Mouse (Mus musculus) A20 (cell line): ENCODE results near the gene Syt9.

Experiments
- DNase-seq: peaks from one replicate; pipeline ENCODE4 v3.0.0-alpha.2; 2011; ENCODE audit warnings: low read depth, low spot score

The Syt9 gene

DNA sequence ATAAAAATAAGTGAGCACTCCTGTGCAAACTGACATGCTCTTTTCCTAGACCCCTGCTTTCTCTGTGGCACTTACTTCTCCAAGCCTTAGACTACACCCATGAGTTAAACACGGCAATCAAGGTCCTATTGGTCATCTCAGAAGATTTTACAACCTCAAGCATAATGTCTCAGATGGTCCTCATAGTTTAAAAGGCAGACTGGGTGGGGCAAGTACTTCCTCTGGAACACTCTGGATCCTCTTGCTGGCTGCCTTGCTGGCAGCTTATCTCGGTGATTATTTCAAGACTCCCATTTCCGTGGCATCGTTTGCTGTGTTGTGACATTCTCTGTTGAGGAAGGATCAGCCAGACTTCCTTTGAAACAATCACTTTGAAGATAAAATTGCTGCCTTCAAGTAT, 169.5 kb downstream of the Syt9 start:
- DNase-seq = no peak

- DNase-seq = no peak
These were observed 174.5 kb downstream of the Syt9 start for GRCm38 (mm10) chr7:107545011-107545410.

- DNase-seq = no peak
These were observed 177.3 kb downstream of the Syt9 start for GRCm38 (mm10) chr7:107547872-107548271.

DNA sequence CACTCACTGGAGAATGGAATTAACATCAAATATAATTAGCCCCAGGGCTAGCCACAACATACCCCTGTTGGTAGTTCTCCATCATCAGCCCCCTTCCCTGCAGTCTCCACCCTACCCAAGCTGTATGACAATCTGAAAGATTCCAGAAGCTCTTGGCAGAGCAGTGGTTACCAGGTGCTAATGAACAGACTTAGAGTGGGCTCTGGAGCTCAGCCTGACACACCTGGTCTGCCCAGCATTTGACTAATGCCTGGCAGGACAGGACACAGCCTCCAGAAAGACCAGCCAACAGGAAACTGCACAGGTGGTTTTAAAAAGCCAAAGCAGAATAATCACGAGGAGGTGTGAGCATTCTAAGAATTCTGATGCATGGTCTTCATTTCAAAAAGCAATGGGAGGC, 182.9 kb downstream of the Syt9 start:
- no peak for DNase-seq

DNA sequence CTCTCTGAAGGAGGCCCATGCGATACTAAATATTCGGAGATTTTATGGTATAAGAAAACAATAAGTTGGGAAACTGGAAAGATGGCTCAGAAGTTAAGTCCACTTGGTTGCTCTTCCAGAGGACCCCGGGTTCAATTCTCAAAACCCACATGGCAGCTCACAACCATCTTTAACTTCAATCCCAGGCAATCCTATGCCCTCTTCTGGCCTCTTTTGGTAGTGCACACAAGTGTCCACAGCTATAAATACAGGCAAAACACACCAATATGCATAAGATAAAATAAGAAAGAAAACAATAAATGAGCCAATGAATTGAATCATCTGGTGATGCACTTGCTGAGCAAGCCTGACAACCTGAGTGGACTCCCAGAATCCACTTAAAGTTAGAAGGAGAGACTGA, 185.4 kb downstream of the Syt9 start:
- DNase-seq = peak; percentile 48

DNA sequence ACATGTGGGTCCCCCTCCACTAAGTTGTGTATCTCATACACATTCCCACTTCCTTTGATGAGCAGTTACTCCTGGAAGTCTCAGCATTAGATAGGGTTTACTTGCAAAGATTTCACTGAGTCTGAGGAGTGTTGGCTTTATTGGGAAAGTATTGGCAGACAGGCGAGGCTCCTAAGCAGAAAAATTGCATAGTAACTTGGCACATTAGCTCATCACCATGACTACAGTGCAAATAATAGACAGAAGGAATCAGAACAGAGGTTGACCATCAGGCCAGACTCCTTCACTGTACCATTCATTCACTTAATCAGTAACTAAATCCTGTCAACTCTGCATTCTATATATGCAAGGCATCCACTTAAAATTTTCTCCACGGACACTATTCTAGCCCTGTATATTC, 190.1 kb downstream of the Syt9 start:
- DNase-seq = no peak

GRCm38 (mm10) chr7:107561584-107561983, 191.1 kb downstream of the Syt9 start:
- DNase-seq = no peak

DNA sequence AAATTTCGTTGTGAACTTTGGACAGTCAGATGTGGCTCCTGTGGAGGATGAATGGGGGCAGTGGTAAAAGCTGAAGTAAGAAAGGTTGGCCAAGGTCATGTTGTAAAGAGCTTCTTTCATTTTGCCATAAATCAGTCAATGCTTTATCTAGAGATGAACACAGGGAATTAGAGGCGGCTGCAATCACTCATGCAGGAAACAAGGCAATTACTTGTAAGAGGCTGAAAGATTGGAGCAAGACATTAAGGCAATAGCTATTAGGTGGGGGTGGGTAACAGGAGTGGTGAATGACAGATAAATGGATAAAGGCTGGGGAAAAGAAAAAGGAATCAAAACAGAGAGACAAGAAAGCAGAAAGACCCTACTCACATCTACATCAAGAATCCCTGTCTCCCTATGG, 193.2 kb downstream of the Syt9 start:
- DNase-seq = no peak

DNA sequence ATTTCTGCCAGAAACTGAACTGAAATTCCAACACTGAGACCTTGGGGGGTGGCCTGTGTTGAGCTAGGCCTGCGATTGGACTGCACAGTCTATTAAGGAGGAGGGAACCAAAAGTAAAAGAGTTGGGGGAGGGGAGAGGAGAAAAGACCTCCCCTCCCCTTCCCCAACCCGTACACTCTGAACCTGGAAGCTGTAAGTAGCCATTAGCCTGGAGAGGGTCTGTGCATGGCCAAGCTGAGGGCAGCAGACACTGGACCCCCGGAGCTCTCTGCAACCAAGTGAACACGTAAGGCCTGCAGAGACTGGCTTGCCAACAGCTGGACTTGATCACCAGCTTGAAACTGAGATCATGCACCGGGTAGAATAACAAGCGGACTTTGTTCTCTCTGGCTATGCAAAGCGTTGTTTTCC, 196.7 kb downstream of the Syt9 start, which contains the start of gene Olfml1:
Olfml1 (plus strand) TSS at position 186 of the 411 bp plus-strand sequence.
- DNase-seq = no peak

- no peak for DNase-seq
These were observed 197.1 kb downstream of the Syt9 start for GRCm38 (mm10) chr7:107567674-107568073.

- DNase-seq = no peak
These were observed 198.4 kb downstream of the Syt9 start for GRCm38 (mm10) chr7:107568971-107569370.

DNA sequence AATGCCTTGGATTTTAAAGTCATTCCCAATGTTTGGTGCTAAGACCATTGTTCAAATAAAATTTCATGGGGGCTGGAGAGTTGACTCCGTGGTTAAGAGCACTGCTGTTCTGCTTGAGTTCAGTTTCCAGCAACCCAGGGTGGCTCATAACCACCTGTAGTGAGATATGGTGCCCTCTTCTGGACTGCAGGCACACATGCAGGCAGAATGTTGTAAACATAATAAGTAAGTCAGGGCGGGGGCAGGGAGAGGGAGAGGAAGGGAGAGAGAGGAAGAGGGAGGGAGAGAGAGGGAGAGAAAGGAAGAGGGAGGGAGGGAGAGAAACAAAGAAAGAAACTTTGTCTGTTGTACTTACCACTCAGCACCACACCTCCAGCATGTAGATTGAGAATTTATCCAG, 203.3 kb downstream of the Syt9 start:
- peak; percentile 50 for DNase-seq

GRCm38 (mm10) chr7:107574276-107574675, 203.7 kb downstream of the Syt9 start:
- no peak for DNase-seq

DNA sequence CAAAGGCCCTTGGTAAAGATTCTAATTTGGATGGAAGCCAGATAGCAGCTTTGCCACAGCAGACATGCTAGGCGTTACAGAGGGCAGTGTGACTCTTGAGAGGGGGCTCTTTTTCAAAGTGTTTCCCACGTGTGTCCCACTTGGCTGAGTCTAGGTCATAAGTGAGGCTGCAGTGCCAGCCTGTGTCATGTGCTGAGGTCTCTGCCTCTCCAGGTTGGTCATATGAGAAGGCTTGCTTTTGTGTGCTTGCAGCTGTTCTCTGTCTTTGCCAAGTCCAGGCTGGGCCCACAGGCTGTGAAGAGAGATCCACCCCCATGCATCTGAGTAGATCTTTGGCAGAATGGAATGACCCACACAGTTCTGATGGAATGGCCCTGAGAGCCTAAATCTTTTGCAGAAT, 222.1 kb downstream of the Syt9 start:
- DNase-seq = peak; percentile 22

DNA sequence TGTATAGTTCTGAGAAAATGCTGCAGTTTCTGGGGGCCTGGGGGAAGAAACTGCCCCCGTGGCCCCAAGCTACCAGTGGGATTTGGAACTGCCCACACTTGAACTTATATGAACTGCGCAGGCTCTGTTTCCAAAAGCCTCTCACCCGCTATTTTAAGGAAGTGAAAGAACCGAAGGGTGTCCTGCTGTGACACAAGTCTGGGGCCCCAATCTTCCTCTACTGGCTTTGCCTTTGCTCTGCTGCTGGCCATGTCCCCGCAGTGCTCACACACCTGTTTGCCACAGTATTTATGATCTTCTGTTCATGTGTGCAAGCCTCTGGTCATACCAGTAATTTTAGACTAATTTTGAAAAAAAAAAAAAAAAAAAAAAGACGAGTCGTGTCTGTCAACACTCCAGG, 223.4 kb downstream of the Syt9 start:
- peak; percentile 90 for DNase-seq

DNA sequence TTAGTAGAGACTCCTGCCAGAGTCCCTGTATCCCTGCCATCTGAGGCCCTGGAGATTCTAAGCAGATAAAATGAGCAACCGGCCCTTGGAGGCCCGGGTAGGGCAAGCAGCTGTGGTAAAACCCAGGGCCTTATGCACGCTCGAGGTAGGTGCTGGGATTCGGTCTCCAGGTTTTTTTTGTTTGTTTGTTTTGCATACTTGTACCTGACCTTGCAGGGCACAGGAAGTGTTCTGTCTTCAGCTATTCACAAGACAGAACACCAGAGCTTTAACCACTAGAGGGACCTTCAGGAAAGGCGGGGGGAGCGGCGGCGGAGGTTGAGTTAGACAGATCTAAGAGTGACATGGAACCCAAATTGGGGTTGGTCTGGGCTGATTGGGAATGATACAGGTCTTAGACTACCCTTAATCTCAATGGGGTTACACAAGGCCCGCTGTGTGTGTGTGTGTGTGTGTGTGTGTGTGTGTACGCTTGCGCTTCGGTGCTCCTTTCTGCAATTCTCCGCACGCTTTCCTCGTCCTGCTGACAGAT, 223.9 kb downstream of the Syt9 start:
- peak; percentile 87 for DNase-seq

DNA sequence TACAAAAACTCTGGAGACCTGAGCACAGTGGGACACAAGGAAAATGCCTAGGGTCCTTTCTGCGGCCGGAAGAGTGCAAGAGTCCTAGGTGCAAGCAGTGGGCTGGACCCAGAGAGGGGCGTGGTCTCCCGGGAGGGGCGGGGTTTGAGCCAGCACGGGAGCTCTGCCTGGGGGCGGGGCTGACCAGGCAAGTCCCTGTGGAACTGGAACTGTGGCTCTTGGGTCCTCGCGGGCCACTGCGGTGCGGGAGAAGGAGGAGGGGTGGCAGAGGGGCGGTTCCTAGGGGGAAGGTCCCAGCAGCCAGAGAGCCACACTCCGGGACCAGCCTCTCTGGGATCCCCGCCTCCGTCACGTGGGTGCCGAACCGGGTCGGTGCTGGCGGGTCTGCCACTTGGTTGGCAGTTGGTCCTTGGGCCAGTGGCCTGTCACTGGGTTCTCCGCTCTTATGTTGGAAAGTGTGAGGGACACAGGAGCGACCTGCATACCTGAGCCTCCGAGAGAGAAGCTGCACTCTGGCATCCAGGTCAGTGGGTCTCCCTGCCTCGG, 224.4 kb downstream of the Syt9 start, which contains the start of gene Ppfibp2:
Ppfibp2 (plus strand) TSS at position 351 of the 546 bp plus-strand sequence.
- peak; percentile 91 for DNase-seq

DNA sequence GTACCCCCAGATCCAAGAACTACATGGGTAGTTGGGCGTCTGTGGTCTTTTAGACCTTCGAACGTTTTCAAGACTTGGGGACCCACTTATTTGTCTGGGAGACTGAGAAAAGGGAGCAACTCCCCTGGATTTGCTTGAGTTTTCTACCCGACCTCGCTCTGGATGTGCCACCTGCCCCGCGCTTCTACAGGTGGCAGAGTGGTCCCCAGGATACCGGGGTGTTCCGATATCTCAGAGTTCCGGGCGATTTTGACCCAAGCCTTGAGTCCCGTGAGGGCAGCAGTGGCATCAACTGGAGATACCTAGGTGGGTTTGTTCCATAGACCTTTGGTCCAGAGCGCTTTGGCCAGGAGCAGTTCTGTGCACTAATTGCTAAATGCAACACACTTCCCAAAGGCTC, 224.9 kb downstream of the Syt9 start:
- peak; percentile 38 for DNase-seq

DNA sequence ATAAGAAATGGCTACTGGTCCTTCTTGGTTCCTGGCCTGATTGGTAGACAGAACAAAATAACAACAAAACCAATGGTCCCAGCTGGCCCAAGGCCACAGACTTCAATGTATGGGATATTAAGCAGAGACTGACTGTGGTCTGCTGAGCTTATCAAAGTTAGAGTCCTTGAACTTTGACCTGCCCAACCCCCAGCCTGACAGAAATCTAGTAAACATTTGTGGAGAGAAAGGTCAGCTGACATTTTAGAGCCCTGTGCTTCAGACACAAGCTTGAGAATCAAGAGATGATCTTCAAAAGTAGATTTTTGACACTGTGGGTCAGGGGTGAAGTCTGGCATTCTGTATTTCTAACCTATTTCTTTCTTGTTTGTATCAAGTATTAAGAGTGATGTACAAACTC, 226.2 kb downstream of the Syt9 start:
- DNase-seq = no peak

- no peak for DNase-seq
These were observed 227.4 kb downstream of the Syt9 start for GRCm38 (mm10) chr7:107597956-107598355.
